Mouse (Mus musculus) bone marrow macrophage, adult 2 months (primary cell): ENCODE data around the gene Sec22b.

Experiments
- CTCF ChIP-seq: IDR thresholded peaks from 2 replicates; pipeline ENCODE4 v1.5.1; 2012; ENCODE audit warnings: low read depth, mild to moderate bottlenecking, low read length, moderate library complexity
- POLR2A ChIP-seq: IDR thresholded peaks from 2 replicates; pipeline ENCODE4 v1.6.1; 2012; ENCODE audit warnings: mild to moderate bottlenecking, low read depth, low read length, borderline replicate concordance

- TF ChIP-seq CTCF, result no peak
- TF ChIP-seq POLR2A, result no peak
Observed at GRCm38 (mm10) chr3:97854575-97855384, 46.2 kb upstream of the Sec22b start.
